Mouse (Mus musculus): ENCODE results near the gene Bcas2.

GRCm38 (mm10) chr3:103179527-103179926 is 8.1 kb downstream of the Bcas2 start:
- TF ChIP-seq CTCF (IDR thresholded peaks at IDR 0.05; ENCODE audit: extremely low read depth, insufficient read depth, low read length) (no peak), POLR2A (IDR thresholded peaks at IDR 0.05; ENCODE audit: extremely low read depth, insufficient read depth, low read length) (no peak)
